ENCODE assay signal across 9 mouse cellular contexts in genomic region chr9:28402770-28403650, GRCm38 (mm10).
DNase-seq lines count a peak whose midpoint lies in the region; ATAC-seq and TF ChIP-seq lines count a peak whose summit lies in the region.
"Had no signal": no experiment of that assay in that cellular context is flagged by ENCODE, and none has a peak within 500 bp of the region (broad histone marks: within the 10 kb centered on the region; RNA-seq: fewer than 3 reads in every experiment).

No protein-coding gene starts in this region.

- H3K4me2 ChIP-seq in lung, embryonic 14.5 days = peak overlapping the region; percentile 93
- H3K4me2 ChIP-seq in stomach, embryonic 14.5 days (replicated peaks; ENCODE audit: low read depth, low read length) = peak overlapping the region; percentile 78

- ATAC-seq in lung, embryonic 14.5 days (ENCODE audit: insufficient read depth) = peak; percentile 72
- ATAC-seq in megakaryocyte progenitor cell, adult 5-6 weeks (replicated peaks; ENCODE audit: poor library complexity) = 0 out of 2 replicates have a peak, but pooled peaks have one; percentile 11
- ATAC-seq in stomach, embryonic 14.5 days (ENCODE audit: insufficient number of reproducible peaks, insufficient read depth, low FRiP score, low read depth) = peak; percentile 60; the same call in 1 of the 2 replicates

- H3K27ac ChIP-seq in lung, embryonic 14.5 days (ENCODE audit: low read depth) = no peak overlapping the region
- no peak overlapping the region for H3K27ac ChIP-seq in stomach, embryonic 14.5 days (ENCODE audit: low read length)
- H3K27ac ChIP-seq: macrophage had no signal

- peak overlapping the region; percentile 47 for H3K9ac ChIP-seq in lung, embryonic 14.5 days
- peak overlapping the region; percentile 42 for H3K9ac ChIP-seq in stomach, embryonic 14.5 days (replicated peaks; ENCODE audit: low read depth, low read length)

- H3K27me3 ChIP-seq in lung, embryonic 14.5 days (ENCODE audit: insufficient read depth, low read length) = peaks cover 25% of the 10 kb centered on the region
- H3K27me3 ChIP-seq in stomach, embryonic 14.5 days (ENCODE audit: control insufficient read depth, insufficient read depth, low read length) = 0 out of 2 replicates have a peak, but pooled peaks cover 3% of the 10 kb centered on the region

- no peaks in the 10 kb centered on the region for H3K4me1 ChIP-seq in lung, embryonic 14.5 days (ENCODE audit: insufficient read depth)
- H3K4me1 ChIP-seq in stomach, embryonic 14.5 days (ENCODE audit: control insufficient read depth, insufficient read depth, low read length) = no peaks in the 10 kb centered on the region; the same call in 1 of the 2 replicates

- no peaks in the 10 kb centered on the region for H3K9me3 ChIP-seq in lung, embryonic 14.5 days (ENCODE audit: low read depth, low read length)
- no peaks in the 10 kb centered on the region for H3K9me3 ChIP-seq in stomach, embryonic 14.5 days (ENCODE audit: control insufficient read depth, low read depth, low read length)

- peak overlapping the region; percentile 51 for H3K4me3 ChIP-seq in lung, embryonic 14.5 days (ENCODE audit: low read depth, low read length)
- H3K4me3 ChIP-seq in stomach, embryonic 14.5 days (ENCODE audit: low read depth, low read length) = peak overlapping the region; percentile 47

- DNase-seq in lung, embryonic 14.5 days = peak; percentile 67
- DNase-seq in lung, postnatal 36 days = no peak
- peak; percentile 83 for DNase-seq in cerebellum, adult 9-11 months
- peak; percentile 57 to 65 for DNase-seq in frontal cortex, postnatal 10 days (ENCODE audit: low spot score in 2 of 2)
- DNase-seq in kidney, postnatal 4 days = peak; percentile 46 to 50
- DNase-seq in spleen, adult 12 weeks (ENCODE audit: low spot score) = no peak

- TF ChIP-seq CTCF in lung, embryonic 14.5 days (IDR thresholded peaks at IDR 0.05; ENCODE audit: low read depth) = no peak

- WGBS in lung, embryonic 14.5 days = 2% methylated on average over 56 of the region's 56 CpGs
- 2% methylated on average over 48 of the region's 56 CpGs for WGBS in stomach, embryonic 14.5 days

- H3K36me3 ChIP-seq in lung, embryonic 14.5 days (ENCODE audit: insufficient read depth) = no peaks in the 10 kb centered on the region
- no peaks in the 10 kb centered on the region for H3K36me3 ChIP-seq in stomach, embryonic 14.5 days (ENCODE audit: control insufficient read depth, insufficient read depth, low read length)

Comparison
In these comparisons a context has a peak if more than half of its experiments do, and no peak if none do; other contexts are left out.
1. DNase-seq: peak in lung, embryonic 14.5 days (single experiment), cerebellum, adult 9-11 months (single experiment), frontal cortex, postnatal 10 days (2 of 2) and kidney, postnatal 4 days (2 of 2); none in lung, postnatal 36 days (single experiment) and spleen, adult 12 weeks (single experiment).
2. ATAC-seq: peak in every context shown above with its lines; median percentile 72 in lung, embryonic 14.5 days; 60 in stomach, embryonic 14.5 days; 11 in megakaryocyte progenitor cell, adult 5-6 weeks.